Mouse (Mus musculus): ENCODE measurements around the gene Syngap1. TPM values are rescaled to one million over a fixed set of nuclear protein-coding genes. Genes with fewer than 3 reads are reported as not detected.

The Syngap1 gene
- total and polyA plus RNA-seq, 2 experiments from 2014 or later: 5.3 to 74.2 TPM

- no peaks in the 10 kb centered on the region for H3K27me3 ChIP-seq (ENCODE audit: insufficient read depth, low read length)
- H3K4me1 ChIP-seq (ENCODE audit: insufficient read depth, low read length): peaks cover 29% of the 10 kb centered on the region
- no peak for ATAC-seq
- no peak for TF ChIP-seq CTCF (IDR thresholded peaks at IDR 0.05; ENCODE audit: low read depth)
- H3K4me2 ChIP-seq (ENCODE audit: low read depth, low read length): peak overlapping the region; percentile 89; the same call in 1 of the 2 replicates
- no peak for DNase-seq (ENCODE audit: low spot score)
- no peak overlapping the region for H3K9ac ChIP-seq (replicated peaks; ENCODE audit: low read length)
- no peak overlapping the region for H3K27ac ChIP-seq
- H3K9me3 ChIP-seq (ENCODE audit: low read length): no peaks in the 10 kb centered on the region
- H3K36me3 ChIP-seq (ENCODE audit: insufficient read depth, low read length): peaks cover 38% of the 10 kb centered on the region
- WGBS: 23% methylated on average over 12 of the region's 16 CpGs
- 0 out of 2 replicates have a peak overlapping the region, but pooled peaks have one; percentile 2 for H3K4me3 ChIP-seq (ENCODE audit: low read length)
Measured at GRCm38 (mm10) chr17:26953726-26954125, 12.7 kb downstream of the Syngap1 start.

GRCm38 (mm10) chr17:26956309-26956708, 15.3 kb downstream of the Syngap1 start:
- H3K4me3 ChIP-seq (ENCODE audit: low read length): no peak overlapping the region
- peaks cover 12% of the 10 kb centered on the region for H3K4me1 ChIP-seq (ENCODE audit: insufficient read depth, low read length)
- no peak overlapping the region for H3K4me2 ChIP-seq (ENCODE audit: low read depth, low read length)
- peaks cover 59% of the 10 kb centered on the region for H3K36me3 ChIP-seq (ENCODE audit: insufficient read depth, low read length)
- no peak overlapping the region for H3K9ac ChIP-seq (replicated peaks; ENCODE audit: low read length)
- 83% methylated on average over 5 of the region's 5 CpGs for WGBS
- TF ChIP-seq CTCF (IDR thresholded peaks at IDR 0.05; ENCODE audit: low read depth): no peak
- no peak overlapping the region for H3K27ac ChIP-seq
- H3K9me3 ChIP-seq (ENCODE audit: low read length): no peaks in the 10 kb centered on the region
- no peak for ATAC-seq
- H3K27me3 ChIP-seq (ENCODE audit: insufficient read depth, low read length): no peaks in the 10 kb centered on the region
- no peak for DNase-seq (ENCODE audit: low spot score)

- no peak for TF ChIP-seq CTCF (IDR thresholded peaks at IDR 0.05; ENCODE audit: low read depth)
- ATAC-seq (no peak), DNase-seq (ENCODE audit: low spot score) (no peak)
- H3K27me3 ChIP-seq (ENCODE audit: insufficient read depth, low read length): no peaks in the 10 kb centered on the region
- H3K4me3 ChIP-seq (ENCODE audit: low read length): no peak overlapping the region
- H3K27ac ChIP-seq: no peak overlapping the region
- peaks cover 10% of the 10 kb centered on the region for H3K4me1 ChIP-seq (ENCODE audit: insufficient read depth, low read length)
- H3K4me2 ChIP-seq (ENCODE audit: low read depth, low read length): no peak overlapping the region
- 91% methylated on average over 18 of the region's 18 CpGs for WGBS
- no peak overlapping the region for H3K9ac ChIP-seq (replicated peaks; ENCODE audit: low read length)
- peaks cover 65% of the 10 kb centered on the region for H3K36me3 ChIP-seq (ENCODE audit: insufficient read depth, low read length)
- no peaks in the 10 kb centered on the region for H3K9me3 ChIP-seq (ENCODE audit: low read length)
Measured at GRCm38 (mm10) chr17:26956895-26957294, 15.8 kb downstream of the Syngap1 start.

GRCm38 (mm10) chr17:26957872-26958271, 16.8 kb downstream of the Syngap1 start:
- 97% methylated on average over 5 of the region's 5 CpGs for WGBS
- no peak overlapping the region for H3K4me2 ChIP-seq (ENCODE audit: low read depth, low read length)
- ATAC-seq: no peak
- peaks cover under 1% of the 10 kb centered on the region; the same call in 1 of the 2 replicates for H3K4me1 ChIP-seq (ENCODE audit: insufficient read depth, low read length)
- H3K9me3 ChIP-seq (ENCODE audit: low read length): no peaks in the 10 kb centered on the region
- H3K27me3 ChIP-seq (ENCODE audit: insufficient read depth, low read length): no peaks in the 10 kb centered on the region
- DNase-seq (ENCODE audit: low spot score): no peak
- H3K27ac ChIP-seq: no peak overlapping the region
- TF ChIP-seq CTCF (IDR thresholded peaks at IDR 0.05; ENCODE audit: low read depth): no peak
- no peak overlapping the region for H3K9ac ChIP-seq (replicated peaks; ENCODE audit: low read length)
- no peak overlapping the region for H3K4me3 ChIP-seq (ENCODE audit: low read length)
- H3K36me3 ChIP-seq (ENCODE audit: insufficient read depth, low read length): peaks cover 74% of the 10 kb centered on the region

GRCm38 (mm10) chr17:26958880-26959279, 17.8 kb downstream of the Syngap1 start:
- no peak for DNase-seq (ENCODE audit: low spot score)
- H3K4me2 ChIP-seq (ENCODE audit: low read depth, low read length): no peak overlapping the region
- TF ChIP-seq CTCF (IDR thresholded peaks at IDR 0.05; ENCODE audit: low read depth): no peak
- no peak overlapping the region for H3K27ac ChIP-seq
- H3K36me3 ChIP-seq (ENCODE audit: insufficient read depth, low read length): peaks cover 77% of the 10 kb centered on the region
- H3K9ac ChIP-seq (replicated peaks; ENCODE audit: low read length): no peak overlapping the region
- 74% methylated on average over 5 of the region's 5 CpGs for WGBS
- H3K9me3 ChIP-seq (ENCODE audit: low read length): no peaks in the 10 kb centered on the region
- no peaks in the 10 kb centered on the region for H3K27me3 ChIP-seq (ENCODE audit: insufficient read depth, low read length)
- H3K4me3 ChIP-seq (ENCODE audit: low read length): no peak overlapping the region
- no peaks in the 10 kb centered on the region for H3K4me1 ChIP-seq (ENCODE audit: insufficient read depth, low read length)
- ATAC-seq: no peak

GRCm38 (mm10) chr17:26959815-26960214, 18.8 kb downstream of the Syngap1 start:
- H3K36me3 ChIP-seq (ENCODE audit: insufficient read depth, low read length): peaks cover 84% of the 10 kb centered on the region
- no peak overlapping the region for H3K27ac ChIP-seq
- no peak overlapping the region for H3K9ac ChIP-seq (replicated peaks; ENCODE audit: low read length)
- 96% methylated on average over 4 of the region's 4 CpGs for WGBS
- H3K4me2 ChIP-seq (ENCODE audit: low read depth, low read length): no peak overlapping the region
- no peaks in the 10 kb centered on the region for H3K9me3 ChIP-seq (ENCODE audit: low read length)
- DNase-seq (ENCODE audit: low spot score) (no peak), ATAC-seq (no peak)
- no peak for TF ChIP-seq CTCF (IDR thresholded peaks at IDR 0.05; ENCODE audit: low read depth)
- no peaks in the 10 kb centered on the region for H3K4me1 ChIP-seq (ENCODE audit: insufficient read depth, low read length)
- no peak overlapping the region for H3K4me3 ChIP-seq (ENCODE audit: low read length)
- H3K27me3 ChIP-seq (ENCODE audit: insufficient read depth, low read length): no peaks in the 10 kb centered on the region

- 83% methylated on average over 21 of the region's 21 CpGs for WGBS
- Histone ChIP-seq H3K36me3 (ENCODE audit: insufficient read depth, low read length) (peaks cover 82% of the 10 kb centered on the region), H3K27me3 (ENCODE audit: insufficient read depth, low read length) (no peaks in the 10 kb centered on the region), H3K9ac (replicated peaks; ENCODE audit: low read length) (no peak overlapping the region), H3K4me1 (ENCODE audit: insufficient read depth, low read length) (no peaks in the 10 kb centered on the region), H3K27ac (no peak overlapping the region), H3K4me2 (ENCODE audit: low read depth, low read length) (no peak overlapping the region), H3K9me3 (ENCODE audit: low read length) (no peaks in the 10 kb centered on the region), H3K4me3 (ENCODE audit: low read length) (no peak overlapping the region)
- TF ChIP-seq CTCF (IDR thresholded peaks at IDR 0.05; ENCODE audit: low read depth): no peak
- DNase-seq (ENCODE audit: low spot score) (no peak), ATAC-seq (no peak)
Measured at GRCm38 (mm10) chr17:26961572-26962240, 20.7 kb downstream of the Syngap1 start.

Data from hindbrain, postnatal 0 days (tissue).